Mouse (Mus musculus): ENCODE measurements around the gene Plce1. TPM values are rescaled to one million over a fixed set of nuclear protein-coding genes. Genes with fewer than 3 reads are reported as not detected.

Gene Plce1
- polyA plus RNA-seq, 2 experiments, result 0.21 to 0.50 TPM

GRCm38 (mm10) chr19:38578554-38579146 lies 97.7 kb downstream of the Plce1 start:
- Histone ChIP-seq H3K9ac (replicated peaks) (no peak overlapping the region), H3K36me3 (replicated peaks; ENCODE audit: control insufficient read depth, insufficient read depth, low read depth) (no peaks in the 10 kb centered on the region), H3K27ac (no peak overlapping the region), H3K9me3 (ENCODE audit: control insufficient read depth, low read length) (no peaks in the 10 kb centered on the region), H3K27me3 (ENCODE audit: control insufficient read depth, insufficient read depth, low read length) (no peaks in the 10 kb centered on the region), H3K4me1 (replicated peaks; ENCODE audit: control insufficient read depth in 2 of 2, insufficient read depth in 2 of 2, low read length in 1 of 2) (no peaks in the 10 kb centered on the region), H3K4me2 (ENCODE audit: low read depth) (no peak overlapping the region), H3K4me3 (ENCODE audit: insufficient read depth in 1 of 2, low read depth in 2 of 2, low read length in 2 of 2) (no peak overlapping the region)
- ATAC-seq (ENCODE audit: insufficient read depth), result no peak
- no peak for DNase-seq (ENCODE audit: low read depth in 3 of 3, low spot score in 3 of 3)
- 32% methylated on average over 8 of the region's 8 CpGs for WGBS (ENCODE audit: insufficient replicate concordance)
- TF ChIP-seq EP300 (IDR thresholded peaks at IDR 0.05; ENCODE audit: low read depth) (no peak), CTCF (IDR thresholded peaks at IDR 0.05; ENCODE audit: low read depth) (no peak)

GRCm38 (mm10) chr19:38582861-38583260 lies 102.0 kb downstream of the Plce1 start:
- Histone ChIP-seq H3K27ac (no peak overlapping the region), H3K36me3 (replicated peaks; ENCODE audit: control insufficient read depth, insufficient read depth, low read depth) (no peaks in the 10 kb centered on the region), H3K4me2 (ENCODE audit: low read depth) (no peak overlapping the region), H3K9me3 (ENCODE audit: control insufficient read depth, low read length) (no peaks in the 10 kb centered on the region), H3K4me1 (replicated peaks; ENCODE audit: control insufficient read depth in 2 of 2, insufficient read depth in 2 of 2, low read length in 1 of 2) (no peaks in the 10 kb centered on the region), H3K27me3 (ENCODE audit: control insufficient read depth, insufficient read depth, low read length) (no peaks in the 10 kb centered on the region), H3K9ac (replicated peaks) (no peak overlapping the region), H3K4me3 (ENCODE audit: insufficient read depth in 1 of 2, low read depth in 2 of 2, low read length in 2 of 2) (no peak overlapping the region)
- no peak for ATAC-seq (ENCODE audit: insufficient read depth)
- WGBS (ENCODE audit: insufficient replicate concordance), result 63% methylated on average over 1 of the region's 1 CpGs
- TF ChIP-seq CTCF (IDR thresholded peaks at IDR 0.05; ENCODE audit: low read depth) (no peak), EP300 (IDR thresholded peaks at IDR 0.05; ENCODE audit: low read depth) (no peak)
- DNase-seq (ENCODE audit: low read depth in 3 of 3, low spot score in 3 of 3), result no peak

- TF ChIP-seq EP300 (IDR thresholded peaks at IDR 0.05; ENCODE audit: low read depth) (no peak), CTCF (IDR thresholded peaks at IDR 0.05; ENCODE audit: low read depth) (no peak)
- Histone ChIP-seq H3K4me1 (replicated peaks; ENCODE audit: control insufficient read depth in 2 of 2, insufficient read depth in 2 of 2, low read length in 1 of 2) (no peaks in the 10 kb centered on the region), H3K9me3 (ENCODE audit: control insufficient read depth, low read length) (no peaks in the 10 kb centered on the region), H3K27ac (no peak overlapping the region), H3K9ac (replicated peaks) (no peak overlapping the region), H3K36me3 (replicated peaks; ENCODE audit: control insufficient read depth, insufficient read depth, low read depth) (no peaks in the 10 kb centered on the region), H3K4me3 (ENCODE audit: insufficient read depth in 1 of 2, low read depth in 2 of 2, low read length in 2 of 2) (no peak overlapping the region), H3K27me3 (ENCODE audit: control insufficient read depth, insufficient read depth, low read length) (no peaks in the 10 kb centered on the region), H3K4me2 (ENCODE audit: low read depth) (no peak overlapping the region)
- DNase-seq (ENCODE audit: low read depth in 3 of 3, low spot score in 3 of 3) (no peak), ATAC-seq (ENCODE audit: insufficient read depth) (no peak)
- WGBS (ENCODE audit: insufficient replicate concordance), result 43% methylated on average over 5 of the region's 5 CpGs
Observed at GRCm38 (mm10) chr19:38587559-38587958, 106.7 kb downstream of the Plce1 start.

DNA sequence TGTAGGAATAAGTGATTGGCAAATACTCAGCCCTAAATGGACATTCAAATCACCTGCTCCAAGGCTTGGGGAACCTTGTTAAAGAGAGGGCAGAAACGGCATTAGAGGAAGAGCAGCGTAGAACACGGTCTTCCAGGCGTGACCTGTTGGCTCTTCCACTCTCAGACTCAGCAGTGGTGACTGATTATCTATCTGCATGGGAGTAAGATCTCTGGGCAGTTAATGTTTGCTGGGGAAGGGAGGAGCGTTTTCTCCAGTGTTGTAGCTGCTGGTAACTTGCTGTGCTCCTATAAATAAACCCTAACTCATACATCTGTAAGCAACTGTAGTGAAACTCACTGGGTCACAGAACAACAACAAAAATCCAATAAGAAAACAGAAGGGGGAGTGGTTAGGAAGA lies 108.6 kb downstream of the Plce1 start:
- DNase-seq (ENCODE audit: low read depth in 3 of 3, low spot score in 3 of 3) (no peak), ATAC-seq (ENCODE audit: insufficient read depth) (no peak)
- no peaks in the 10 kb centered on the region for H3K9me3 ChIP-seq (ENCODE audit: control insufficient read depth, low read length)
- H3K27ac ChIP-seq, result no peak overlapping the region
- no peak overlapping the region for H3K4me2 ChIP-seq (ENCODE audit: low read depth)
- H3K27me3 ChIP-seq (ENCODE audit: control insufficient read depth, insufficient read depth, low read length), result no peaks in the 10 kb centered on the region
- TF ChIP-seq CTCF (IDR thresholded peaks at IDR 0.05; ENCODE audit: low read depth) (no peak), EP300 (IDR thresholded peaks at IDR 0.05; ENCODE audit: low read depth) (no peak)
- H3K36me3 ChIP-seq (replicated peaks; ENCODE audit: control insufficient read depth, insufficient read depth, low read depth), result no peaks in the 10 kb centered on the region
- no peak overlapping the region for H3K9ac ChIP-seq (replicated peaks)
- H3K4me3 ChIP-seq (ENCODE audit: insufficient read depth in 1 of 2, low read depth in 2 of 2, low read length in 2 of 2), result no peak overlapping the region
- no peaks in the 10 kb centered on the region; a peak in 1 of 4 replicates for H3K4me1 ChIP-seq (replicated peaks; ENCODE audit: control insufficient read depth in 2 of 2, insufficient read depth in 2 of 2, low read length in 1 of 2)
- WGBS (ENCODE audit: insufficient replicate concordance), result 62% methylated on average over 5 of the region's 5 CpGs

GRCm38 (mm10) chr19:38589941-38590340 lies 109.0 kb downstream of the Plce1 start:
- Histone ChIP-seq H3K4me1 (replicated peaks; ENCODE audit: control insufficient read depth in 2 of 2, insufficient read depth in 2 of 2, low read length in 1 of 2) (no peaks in the 10 kb centered on the region; a peak in 1 of 4 replicates), H3K36me3 (replicated peaks; ENCODE audit: control insufficient read depth, insufficient read depth, low read depth) (no peaks in the 10 kb centered on the region), H3K9ac (replicated peaks) (no peak overlapping the region), H3K27ac (no peak overlapping the region), H3K4me2 (ENCODE audit: low read depth) (no peak overlapping the region), H3K9me3 (ENCODE audit: control insufficient read depth, low read length) (no peaks in the 10 kb centered on the region), H3K27me3 (ENCODE audit: control insufficient read depth, insufficient read depth, low read length) (no peaks in the 10 kb centered on the region), H3K4me3 (ENCODE audit: insufficient read depth in 1 of 2, low read depth in 2 of 2, low read length in 2 of 2) (no peak overlapping the region)
- ATAC-seq (ENCODE audit: insufficient read depth), result no peak
- DNase-seq (ENCODE audit: low read depth in 3 of 3, low spot score in 3 of 3), result no peak
- WGBS (ENCODE audit: insufficient replicate concordance), result 59% methylated on average over 8 of the region's 8 CpGs
- TF ChIP-seq CTCF (IDR thresholded peaks at IDR 0.05; ENCODE audit: low read depth) (no peak), EP300 (IDR thresholded peaks at IDR 0.05; ENCODE audit: low read depth) (no peak)

All from liver, embryonic 14.5 days (tissue).